In the genomic region with DNA sequence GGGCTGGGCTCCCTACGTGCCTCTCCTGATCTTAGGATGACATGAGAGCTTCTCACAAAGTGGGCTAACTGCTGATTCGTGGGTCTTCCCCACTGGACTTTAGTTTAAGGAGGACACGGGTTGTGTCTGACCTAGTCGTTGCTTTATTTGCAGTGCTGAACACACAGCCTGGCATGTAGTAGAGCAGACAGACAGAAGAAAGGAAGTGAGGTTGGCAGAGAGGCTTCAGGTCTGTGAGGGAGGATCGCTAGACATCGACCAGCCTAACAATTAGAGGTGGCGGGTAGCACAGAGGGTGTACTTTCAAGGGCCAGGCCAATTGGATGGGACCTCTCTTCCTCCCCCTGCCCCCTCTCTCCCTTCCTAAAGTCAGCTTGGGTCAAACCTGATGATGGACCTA, we compare ENCODE assay signal across 18 mouse cellular contexts. TPM values are rescaled to one million over a fixed set of nuclear protein-coding genes. Genes with fewer than 3 reads are reported as not detected.
"Had no signal": no experiment of that assay in that cellular context is flagged by ENCODE, and none has a peak within 500 bp of the region (broad histone marks: within the 10 kb centered on the region; RNA-seq: fewer than 3 reads in every experiment).

No protein-coding gene starts in this region.

- H3K9me3 ChIP-seq: lung, embryonic 15.5 days; megakaryocyte, embryonic 14.5 days; midbrain, embryonic 13.5 days; midbrain, embryonic 15.5 days; neural tube, embryonic 12.5 days; stomach, embryonic 15.5 days had no signal

- H3K27ac ChIP-seq: lung, embryonic 15.5 days; macrophage; midbrain, embryonic 13.5 days; midbrain, embryonic 15.5 days; neural tube, embryonic 12.5 days; stomach, embryonic 15.5 days; stomach, postnatal 0 days had no signal

- DNase-seq: lung, adult 2 months; lung, postnatal 14 days; lung, postnatal 36 days; right cerebral cortex, postnatal 14 days; thymus, adult 2 months; thymus, postnatal 25 days; thymus, postnatal 4 days had no signal

- H3K36me3 ChIP-seq: midbrain, embryonic 13.5 days; midbrain, embryonic 15.5 days; neural tube, embryonic 12.5 days had no signal

- H3K9ac ChIP-seq: lung, embryonic 15.5 days; midbrain, embryonic 13.5 days; midbrain, embryonic 15.5 days; neural tube, embryonic 12.5 days; stomach, embryonic 15.5 days had no signal

- H3K4me3 ChIP-seq: lung, embryonic 15.5 days; megakaryocyte, embryonic 14.5 days; midbrain, embryonic 13.5 days; midbrain, embryonic 15.5 days; neural tube, embryonic 12.5 days; stomach, embryonic 15.5 days had no signal

- H3K4me2 ChIP-seq: lung, embryonic 15.5 days; midbrain, embryonic 11.5 days; midbrain, embryonic 13.5 days; midbrain, embryonic 15.5 days; neural tube, embryonic 12.5 days; stomach, embryonic 15.5 days had no signal

- H3K27me3 ChIP-seq: lung, embryonic 15.5 days; midbrain, embryonic 15.5 days; neural tube, embryonic 12.5 days; stomach, embryonic 15.5 days had no signal

- ATAC-seq: lung, postnatal 0 days; midbrain, embryonic 13.5 days; midbrain, embryonic 15.5 days had no signal

RNA-seq across cellular contexts. Expression of a gene that starts 33.0 kb away (rescaled TPM):
- total RNA-seq: megakaryocyte progenitor cell, adult 5-6 weeks had no signal
